Comparison of ENCODE assay signal across 9 mouse cellular contexts in genomic region chr15:79026511-79027290, GRCm38 (mm10). TPM values are rescaled to one million over a fixed set of nuclear protein-coding genes. Genes with fewer than 3 reads are reported as not detected.
DNase-seq lines count a peak whose midpoint lies in the region; ATAC-seq and TF ChIP-seq lines count a peak whose summit lies in the region.
"Had no signal": no experiment of that assay in that cellular context is flagged by ENCODE, and none has a peak within 500 bp of the region (broad histone marks: within the 10 kb centered on the region; RNA-seq: fewer than 3 reads in every experiment).

No protein-coding gene starts in this region.

- 51% methylated on average over 14 of the region's 14 CpGs for WGBS in heart, embryonic 14.5 days
- WGBS in heart, adult 2 months, result 71% methylated on average over 14 of the region's 14 CpGs
- WGBS in forebrain, embryonic 14.5 days, result 39% methylated on average over 14 of the region's 14 CpGs
- 39% methylated on average over 14 of the region's 14 CpGs for WGBS in neural tube, embryonic 13.5 days

- no peak for TF ChIP-seq POLR2A in heart, adult 2 months (IDR thresholded peaks at IDR 0.05; ENCODE audit: insufficient read depth, low read depth, low read length)

- H3K27ac ChIP-seq in heart, embryonic 14.5 days (replicated peaks in 1 of 2; ENCODE audit: control insufficient read depth in 1 of 2, insufficient read depth in 1 of 2, low read depth in 2 of 2, low read length in 2 of 2), result no peak overlapping the region
- no peak overlapping the region for H3K27ac ChIP-seq in heart, adult 2 months
- peak overlapping the region; percentile 4; the same call in 1 of the 2 replicates for H3K27ac ChIP-seq in forebrain, embryonic 14.5 days (ENCODE audit: low read depth, low read length)
- peak overlapping the region; percentile 98; the same call in 1 of the 2 replicates for H3K27ac ChIP-seq in neural tube, embryonic 13.5 days (replicated peaks)

- TF ChIP-seq EP300 in heart, adult 2 months (IDR thresholded peaks at IDR 0.05; ENCODE audit: insufficient read depth, low read depth, low read length), result no peak

- ATAC-seq in heart, embryonic 14.5 days (ENCODE audit: insufficient number of reproducible peaks, insufficient read depth, low FRiP score, low read depth), result no peak
- ATAC-seq in forebrain, embryonic 14.5 days, result no peak
- ATAC-seq in neural tube, embryonic 13.5 days (ENCODE audit: low read depth), result no peak

- no peaks in the 10 kb centered on the region for H3K27me3 ChIP-seq in heart, embryonic 14.5 days (ENCODE audit: control insufficient read depth, insufficient read depth, low read length)
- H3K27me3 ChIP-seq in heart, adult 2 months (ENCODE audit: control insufficient read depth, insufficient read depth, low read length), result no peaks in the 10 kb centered on the region
- 0 out of 2 replicates have a peak, but pooled peaks cover 3% of the 10 kb centered on the region for H3K27me3 ChIP-seq in forebrain, embryonic 14.5 days (replicated peaks; ENCODE audit: control insufficient read depth, insufficient read depth, low read length)
- 0 out of 2 replicates have a peak, but pooled peaks cover 3% of the 10 kb centered on the region for H3K27me3 ChIP-seq in neural tube, embryonic 13.5 days

- no peaks in the 10 kb centered on the region for H3K79me2 ChIP-seq in heart, adult 2 months (replicated peaks; ENCODE audit: control insufficient read depth, insufficient read depth, low read length)

- H3K4me2 ChIP-seq in heart, embryonic 14.5 days (ENCODE audit: low read length), result peak overlapping the region; percentile 97
- peak overlapping the region; percentile 95 for H3K4me2 ChIP-seq in forebrain, embryonic 14.5 days (ENCODE audit: low read length)
- peak overlapping the region; percentile 91 for H3K4me2 ChIP-seq in neural tube, embryonic 13.5 days

- H3K9ac ChIP-seq in heart, embryonic 14.5 days (ENCODE audit: low read length), result no peak overlapping the region
- H3K9ac ChIP-seq in heart, adult 2 months (ENCODE audit: low read depth, low read length), result no peak overlapping the region
- H3K9ac ChIP-seq in forebrain, embryonic 14.5 days (ENCODE audit: low read length), result no peak overlapping the region; the same call in 1 of the 2 replicates
- peak overlapping the region; percentile 99 for H3K9ac ChIP-seq in neural tube, embryonic 13.5 days

- H3K9me3 ChIP-seq in heart, embryonic 14.5 days (ENCODE audit: control insufficient read depth, low read length), result no peaks in the 10 kb centered on the region
- H3K9me3 ChIP-seq in forebrain, embryonic 14.5 days (replicated peaks; ENCODE audit: control insufficient read depth, low read length), result no peaks in the 10 kb centered on the region
- H3K9me3 ChIP-seq in neural tube, embryonic 13.5 days, result no peaks in the 10 kb centered on the region

- no peak for DNase-seq in heart, adult 2 months
- DNase-seq in forebrain, embryonic 14.5 days (ENCODE audit: low spot score), result peak; percentile 70
- peak; percentile 79 for DNase-seq in kidney, postnatal 14 days
- DNase-seq in layer of hippocampus, adult 11-12 months (ENCODE audit: low spot score), result no peak
- no peak for DNase-seq in left cerebral cortex, adult 11 months (ENCODE audit: low spot score)
- DNase-seq in adrenal gland, adult 2 months, result no peak

- no peaks in the 10 kb centered on the region for H3K36me3 ChIP-seq in heart, embryonic 14.5 days (ENCODE audit: control insufficient read depth, insufficient read depth, low read length)
- no peaks in the 10 kb centered on the region for H3K36me3 ChIP-seq in heart, adult 2 months (ENCODE audit: control insufficient read depth, insufficient read depth, low read length)
- no peaks in the 10 kb centered on the region for H3K36me3 ChIP-seq in forebrain, embryonic 14.5 days (ENCODE audit: control insufficient read depth, insufficient read depth, low read length)
- no peaks in the 10 kb centered on the region for H3K36me3 ChIP-seq in neural tube, embryonic 13.5 days

- peaks cover 29 to 31% of the 10 kb centered on the region in 2 experiments for H3K4me1 ChIP-seq in heart, embryonic 14.5 days (ENCODE audit: control insufficient read depth in 2 of 2, insufficient read depth in 2 of 2, low read length in 2 of 2)
- H3K4me1 ChIP-seq in heart, adult 2 months (ENCODE audit: control insufficient read depth, insufficient read depth, low read length), result peaks cover 3% of the 10 kb centered on the region
- peaks cover 17% of the 10 kb centered on the region for H3K4me1 ChIP-seq in forebrain, embryonic 14.5 days (ENCODE audit: control insufficient read depth, insufficient read depth, low read length)
- H3K4me1 ChIP-seq in neural tube, embryonic 13.5 days (replicated peaks), result peaks cover 63% of the 10 kb centered on the region

- peak overlapping the region; percentile 64 to 81; a peak in 2 of 4 replicates for H3K4me3 ChIP-seq in heart, embryonic 14.5 days (ENCODE audit: control insufficient read depth in 1 of 2, insufficient read depth in 1 of 2, low read depth in 1 of 2, low read length in 2 of 2)
- no peak overlapping the region for H3K4me3 ChIP-seq in heart, adult 2 months
- H3K4me3 ChIP-seq in forebrain, embryonic 14.5 days (ENCODE audit: low read depth, low read length), result peak overlapping the region; percentile 81; the same call in 1 of the 2 replicates
- peak overlapping the region; percentile 75 for H3K4me3 ChIP-seq in neural tube, embryonic 13.5 days

- TF ChIP-seq CTCF in heart, adult 2 months (IDR thresholded peaks at IDR 0.05), result no peak

- intact Hi-C loops in heart, adult 2 months (cut with DNase I), result loop anchor here (2.0 to 5.0 kb wide), 2 partner anchors 42 to 114 kb away; partner anchors contain the start of gene Pdxp

RNA-seq across cellular contexts. Expression of gene H1f0, which starts 1.5 kb away (rescaled TPM):
- 102 and 117 TPM in 2 replicates for polyA plus RNA-seq in heart, embryonic 14.5 days (2014; fragmentation: Nextera tagmentation; extraction: Ambion mirVana)
- 10 to 100 TPM; 73.3 to 82.4 TPM for total RNA-seq in heart, adult 2 months (2021)
- polyA plus RNA-seq in heart, adult 2 months (2012; rRNA removed), result 54.2 and 66.4 TPM in 2 replicates
- 155 and 238 TPM in 2 replicates for polyA plus RNA-seq in forebrain, embryonic 14.5 days (2014; fragmentation: Nextera tagmentation; extraction: Ambion mirVana)
- 275 and 287 TPM in 2 replicates for polyA plus RNA-seq in neural tube, embryonic 13.5 days (2015; fragmentation: Nextera tagmentation; extraction: Ambion mirVana)
- total RNA-seq in adrenal gland, adult 2 months (2021), result 100 to 1,000 TPM in 1 of 2 experiments, 10 to 100 TPM in 1; 94.6 to 204 TPM
- polyA plus RNA-seq in adrenal gland, adult 2 months (2012; rRNA removed), result 109 and 135 TPM in 2 replicates

RNA-seq across cellular contexts. Expression of gene Galr3, which starts 15.0 kb away (rescaled TPM):
- polyA plus RNA-seq in heart, embryonic 14.5 days (2014; fragmentation: Nextera tagmentation; extraction: Ambion mirVana), result not detected in 2 replicates
- not detected for total RNA-seq in heart, adult 2 months (2021)
- polyA plus RNA-seq in heart, adult 2 months (2012; rRNA removed), result not detected in 2 replicates
- polyA plus RNA-seq in forebrain, embryonic 14.5 days (2014; fragmentation: Nextera tagmentation; extraction: Ambion mirVana), result not detected in 2 replicates
- not detected in 2 replicates for polyA plus RNA-seq in neural tube, embryonic 13.5 days (2015; fragmentation: Nextera tagmentation; extraction: Ambion mirVana)
- under 1 TPM in 1 of 2 experiments, not detected in 1; 0.28 TPM for total RNA-seq in adrenal gland, adult 2 months (2021)
- polyA plus RNA-seq in adrenal gland, adult 2 months (2012; rRNA removed), result 1.4 and 4.2 TPM in 2 replicates
- total RNA-seq: heart, postnatal 10 days had no signal

RNA-seq across cellular contexts. Expression of gene Ankrd54, which starts 36.0 kb away (rescaled TPM):
- polyA plus RNA-seq in heart, embryonic 14.5 days (2014; fragmentation: Nextera tagmentation; extraction: Ambion mirVana), result 20.2 and 23.0 TPM in 2 replicates
- total RNA-seq in heart, adult 2 months (2021), result 1 to 10 TPM; 5.5 to 8.5 TPM
- 12.2 and 14.2 TPM in 2 replicates for polyA plus RNA-seq in heart, adult 2 months (2012; rRNA removed)
- 51.3 and 53.3 TPM in 2 replicates for polyA plus RNA-seq in forebrain, embryonic 14.5 days (2014; fragmentation: Nextera tagmentation; extraction: Ambion mirVana)
- polyA plus RNA-seq in neural tube, embryonic 13.5 days (2015; fragmentation: Nextera tagmentation; extraction: Ambion mirVana), result 46.5 and 52.9 TPM in 2 replicates
- total RNA-seq in adrenal gland, adult 2 months (2021), result 10 to 100 TPM; 20.1 to 27.2 TPM
- 91.9 and 101 TPM in 2 replicates for polyA plus RNA-seq in adrenal gland, adult 2 months (2012; rRNA removed)

RNA-seq across cellular contexts. Expression of gene Eif3l, which starts 48.3 kb away (rescaled TPM):
- polyA plus RNA-seq in heart, embryonic 14.5 days (2014; fragmentation: Nextera tagmentation; extraction: Ambion mirVana), result 144 and 153 TPM in 2 replicates
- 10 to 100 TPM; 63.9 to 69.2 TPM for total RNA-seq in heart, adult 2 months (2021)
- 90.3 and 116 TPM in 2 replicates for polyA plus RNA-seq in heart, adult 2 months (2012; rRNA removed)
- polyA plus RNA-seq in forebrain, embryonic 14.5 days (2014; fragmentation: Nextera tagmentation; extraction: Ambion mirVana), result 191 and 209 TPM in 2 replicates
- 185 and 196 TPM in 2 replicates for polyA plus RNA-seq in neural tube, embryonic 13.5 days (2015; fragmentation: Nextera tagmentation; extraction: Ambion mirVana)
- 100 to 1,000 TPM; 136 to 160 TPM for total RNA-seq in adrenal gland, adult 2 months (2021)
- 94.1 and 119 TPM in 2 replicates for polyA plus RNA-seq in adrenal gland, adult 2 months (2012; rRNA removed)

Comparison
In these comparisons a context has a peak if more than half of its experiments do, and no peak if none do; other contexts are left out.
1. H3K27ac ChIP-seq: peak in forebrain, embryonic 14.5 days (single experiment) and neural tube, embryonic 13.5 days (single experiment); none in heart, embryonic 14.5 days (0 of 2) and heart, adult 2 months (single experiment).
2. DNase-seq: peak in forebrain, embryonic 14.5 days (single experiment) and kidney, postnatal 14 days (single experiment); none in heart, adult 2 months (0 of 2), layer of hippocampus, adult 11-12 months (single experiment), left cerebral cortex, adult 11 months (single experiment) and adrenal gland, adult 2 months (single experiment).
3. Peak in every context shown above with its lines, with median percentiles within 50 percentile points of each other: H3K4me2 ChIP-seq.